Mouse (Mus musculus) heart, embryonic 13.5 days (tissue): ENCODE results near the gene Foxd4. TPM values are rescaled to one million over a fixed set of nuclear protein-coding genes. Genes with fewer than 3 reads are reported as not detected.

Source experiments
- ATAC-seq: fragments of 200-750 bp; cut with Nextera tagmentation; 2 replicates; pipeline ENCODE4 v1.8.0; 2017; ENCODE audit warnings: moderate TSS enrichment; ENCODE audit not compliant: insufficient number of reproducible peaks, low FRiP score, low TSS enrichment; ENCODE audit errors: extremely low read depth
- H3K27ac ChIP-seq: fragments of 300-500 bp; sonication (generic); replicated peaks from 2 replicates; pipeline ENCODE4 v1.5.1; 2015; ENCODE audit warnings: moderate library complexity, mild to moderate bottlenecking, inconsistent platforms
- H3K27me3 ChIP-seq: fragments of 300-500 bp; sonication (generic); replicated peaks from 2 replicates; pipeline ENCODE4 v1.6.1; 2015; ENCODE audit warnings: mild to moderate bottlenecking, inconsistent platforms
- H3K36me3 ChIP-seq: fragments of 300-500 bp; sonication (generic); 2 replicates; pipeline ENCODE4 v1.6.1; 2015; ENCODE audit warnings: mild to moderate bottlenecking, inconsistent platforms
- H3K4me1 ChIP-seq: fragments of 300-500 bp; sonication (generic); 2 replicates; pipeline ENCODE4 v1.6.1; 2015; ENCODE audit warnings: inconsistent platforms
- H3K4me2 ChIP-seq: fragments of 300-500 bp; sonication (generic); 2 replicates; pipeline ENCODE4 v1.6.1; 2015; ENCODE audit warnings: inconsistent platforms, mild to moderate bottlenecking, moderate library complexity
- H3K4me3 ChIP-seq: fragments of 300-500 bp; sonication (generic); 2 replicates; pipeline ENCODE4 v1.5.1; 2015; ENCODE audit warnings: moderate library complexity, mild to moderate bottlenecking, inconsistent platforms
- H3K9ac ChIP-seq: fragments of 300-500 bp; sonication (generic); 2 replicates; pipeline ENCODE4 v1.6.1; 2015; ENCODE audit warnings: inconsistent platforms, mild to moderate bottlenecking, moderate library complexity
- H3K9me3 ChIP-seq: fragments of 300-500 bp; sonication (generic); 2 replicates; pipeline ENCODE4 v1.6.1; 2016; ENCODE audit warnings: inconsistent platforms
- WGBS: fragments of 180-500 bp; shearing (Covaris S2); methylation state at CpG from one replicate; pipeline ENCODE4 v1.1.7; 2015; ENCODE audit warnings: mixed read lengths; 5-methylcytosine and 5-hydroxymethylcytosine counted together
- microRNA-seq: library from miRNA; unstranded; fragments of <30 nt; microRNA quantifications from one replicate; pipeline ENCODE4, GENCODE M21; 2016
- polyA plus RNA-seq: library from polyadenylated mRNA; unstranded; fragments of >200 nt; fragmentation: Nextera tagmentation; extraction: Ambion mirVana; gene quantifications from 2 replicates; pipeline ENCODE4 v1.2.1, GENCODE M21; 2015

The Foxd4 gene
- polyA plus RNA-seq, 1 experiment from 2014 or later, result not detected

- Histone ChIP-seq H3K4me2 (no peak overlapping the region), H3K27ac (no peak overlapping the region), H3K9me3 (peaks cover 6% of the 10 kb centered on the region; the same call in 1 of the 2 replicates), H3K36me3 (no peaks in the 10 kb centered on the region), H3K27me3 (peaks cover 6% of the 10 kb centered on the region), H3K9ac (no peak overlapping the region), H3K4me1 (peaks cover 26% of the 10 kb centered on the region), H3K4me3 (no peak overlapping the region)
- ATAC-seq, result no peak
- 28% methylated on average over 2 of the region's 2 CpGs for WGBS
Observed at GRCm38 (mm10) chr19:24873873-24874272, 27.1 kb downstream of the Foxd4 start.

GRCm38 (mm10) chr19:24871037-24871635, 29.9 kb downstream of the Foxd4 start:
- no peaks in the 10 kb centered on the region for H3K9me3 ChIP-seq
- ATAC-seq, result no peak
- 14% methylated on average over 18 of the region's 18 CpGs for WGBS
- H3K27me3 ChIP-seq, result peaks cover 6% of the 10 kb centered on the region
- H3K36me3 ChIP-seq, result no peaks in the 10 kb centered on the region
- peak overlapping the region; percentile 68 for H3K4me2 ChIP-seq
- H3K4me1 ChIP-seq, result peaks cover 20% of the 10 kb centered on the region
- H3K9ac ChIP-seq, result no peak overlapping the region
- H3K27ac ChIP-seq, result no peak overlapping the region
- peak overlapping the region; percentile 48 for H3K4me3 ChIP-seq

GRCm38 (mm10) chr19:24865436-24865835, 35.6 kb downstream of the Foxd4 start:
- Histone ChIP-seq H3K4me2 (no peak overlapping the region), H3K9me3 (no peaks in the 10 kb centered on the region), H3K4me3 (no peak overlapping the region), H3K4me1 (peaks cover 19% of the 10 kb centered on the region), H3K9ac (no peak overlapping the region), H3K36me3 (no peaks in the 10 kb centered on the region), H3K27ac (no peak overlapping the region), H3K27me3 (0 out of 2 replicates have a peak, but pooled peaks cover 10% of the 10 kb centered on the region)
- no peak for ATAC-seq
- 75% methylated on average over 9 of the region's 9 CpGs for WGBS

GRCm38 (mm10) chr19:24861612-24862451, 39.2 kb downstream of the Foxd4 start, which contains the start of gene Pgm5:
TSS of gene Pgm5 (minus strand) at chr19:24861855.
- Histone ChIP-seq H3K4me1 (peaks cover 29% of the 10 kb centered on the region), H3K9me3 (no peaks in the 10 kb centered on the region), H3K4me2 (peak within 1 kb of the TSS; percentile 75), H3K27ac (peak within 1 kb of the TSS; percentile 97), H3K4me3 (peak within 1 kb of the TSS; percentile 75), H3K27me3 (0 out of 2 replicates have a peak, but pooled peaks cover 10% of the 10 kb centered on the region), H3K9ac (peak within 1 kb of the TSS; percentile 91), H3K36me3 (no peaks in the 10 kb centered on the region)
- peak; percentile 72; the same call in 1 of the 2 replicates for ATAC-seq
- WGBS, result 1% methylated on average over 39 of the region's 39 CpGs

- WGBS, result 7% methylated on average over 13 of the region's 13 CpGs
- peaks cover 31% of the 10 kb centered on the region for H3K4me1 ChIP-seq
- H3K9ac ChIP-seq, result peak overlapping the region; percentile 91
- peak; percentile 39; the same call in 1 of the 2 replicates for ATAC-seq
- H3K36me3 ChIP-seq, result no peaks in the 10 kb centered on the region
- 0 out of 2 replicates have a peak, but pooled peaks cover 10% of the 10 kb centered on the region for H3K27me3 ChIP-seq
- H3K27ac ChIP-seq, result peak overlapping the region; percentile 97
- H3K4me2 ChIP-seq, result peak overlapping the region; percentile 75
- no peaks in the 10 kb centered on the region for H3K9me3 ChIP-seq
- peak overlapping the region; percentile 75 for H3K4me3 ChIP-seq
Observed at GRCm38 (mm10) chr19:24861276-24861611, 39.8 kb downstream of the Foxd4 start.

- ATAC-seq, result no peak
- peak overlapping the region; percentile 36 for H3K4me2 ChIP-seq
Observed at GRCm38 (mm10) chr19:24851456-24852315, 49.3 kb downstream of the Foxd4 start.

More at GRCm38 (mm10) chr19:24851456-24852315, 49.3 kb downstream of the Foxd4 start:
- Histone ChIP-seq H3K36me3 (0 out of 2 replicates have a peak, but pooled peaks cover 4% of the 10 kb centered on the region), H3K27me3 (no peaks in the 10 kb centered on the region), H3K4me3 (no peak overlapping the region), H3K9ac (peak overlapping the region; percentile 6), H3K27ac (peak overlapping the region; percentile 52), H3K9me3 (no peaks in the 10 kb centered on the region), H3K4me1 (peaks cover 76% of the 10 kb centered on the region)
- WGBS, result 63% methylated on average over 21 of the region's 21 CpGs

Small RNA genes lying within 50 kb of the gene (microRNA-seq; reads per million reads assigned to microRNA genes)
- not detected for gene Mir3084-1

Other genes starting within 250 kb of the Foxd4 start
- 3.6 and 3.7 TPM in 2 replicates for gene Tmem252, start 227.2 kb downstream of the Foxd4 start, polyA plus RNA-seq
- 5.0 and 5.3 TPM in 2 replicates for gene Pgm5, start 39.3 kb downstream of the Foxd4 start, polyA plus RNA-seq
- 603 and 704 TPM in 2 replicates for gene Gm10053, start 25.5 kb downstream of the Foxd4 start, polyA plus RNA-seq
- gene Cbwd1, start 60.4 kb upstream of the Foxd4 start, polyA plus RNA-seq, result 14.0 and 16.5 TPM in 2 replicates
- 2.4 and 2.6 TPM in 2 replicates for gene Dock8, start 98.3 kb upstream of the Foxd4 start, polyA plus RNA-seq